Mouse (Mus musculus) CH12.LX (cell line): ENCODE measurements at regions not wholly inside any gene's neighbourhood (a gene's known extent, or its start where the extent isn't known, plus 50 kb on each side); places are given as distances from the start of the nearest gene placed in this dataset.

Experiments
- DNase-seq: peaks from one replicate; pipeline ENCODE4 v3.0.0-alpha.2; 2013; ENCODE audit errors: extremely low read depth
- H3K27ac ChIP-seq: 2 replicates; pipeline ENCODE4 v1.5.1; 2012; ENCODE audit warnings: low read depth, mild to moderate bottlenecking, control low read depth, moderate library complexity; ENCODE audit not compliant: insufficient read depth
- H3K27me3 ChIP-seq: replicated peaks from 2 replicates; pipeline ENCODE3; 2012; ENCODE audit warnings: inconsistent platforms
- H3K36me3 ChIP-seq, 2 experiments: replicated peaks in 1 of 2; 2 replicates each; pipeline versions ENCODE3 to v1.6.1; 2012; ENCODE audit warnings: inconsistent platforms in 1 of 2, low read length in 1 of 2, mild to moderate bottlenecking in 1 of 2, mixed read lengths in 1 of 2, moderate library complexity in 1 of 2; ENCODE audit not compliant: control insufficient read depth in 1 of 2, insufficient read depth in 1 of 2
- H3K4me1 ChIP-seq, 2 experiments: 2 replicates each; pipeline ENCODE4 v1.6.1; 2012; ENCODE audit warnings: inconsistent platforms in 1 of 2, moderate library complexity in 1 of 2; ENCODE audit not compliant: insufficient read depth in 2 of 2, control insufficient read depth in 1 of 2
- H3K4me2 ChIP-seq: 2 replicates; pipeline ENCODE4 v1.6.1; 2012; ENCODE audit warnings: low read depth, mild to moderate bottlenecking, control low read depth; ENCODE audit not compliant: poor library complexity, insufficient read depth, severe bottlenecking
- H3K4me3 ChIP-seq, 3 experiments: fragments of 150-350 bp in 1 of 3; sonication (generic) in 1 of 3; replicated peaks in 1 of 3; 2 replicates each; pipeline versions ENCODE3 to v1.5.1; 2011 to 2012; ENCODE audit warnings: low read depth in 2 of 3, low read length in 2 of 3, mild to moderate bottlenecking in 2 of 3, moderate library complexity in 2 of 3, control low read depth in 1 of 3, improper control_type of control experiment in 1 of 3, inconsistent platforms in 1 of 3, mixed read lengths in 1 of 3; ENCODE audit not compliant: poor library complexity in 1 of 3
- H3K79me2 ChIP-seq: replicated peaks from 2 replicates; pipeline ENCODE4 v1.6.1; 2012; ENCODE audit warnings: mild to moderate bottlenecking, moderate library complexity; ENCODE audit not compliant: control insufficient read depth, poor library complexity, insufficient read depth, severe bottlenecking; ENCODE audit errors: extremely low read depth
- H3K9ac ChIP-seq: 2 replicates; pipeline ENCODE4 v1.6.1; 2012; ENCODE audit warnings: low read depth, mild to moderate bottlenecking, control low read depth, moderate library complexity; ENCODE audit not compliant: insufficient read depth
- H3K9me3 ChIP-seq: replicated peaks from 2 replicates; pipeline ENCODE3; 2012; ENCODE audit warnings: low read length, inconsistent platforms, mixed read lengths
- BHLHE40 ChIP-seq: IDR thresholded peaks from 2 replicates; pipeline ENCODE4 v1.6.1; 2011; ENCODE audit warnings: mild to moderate bottlenecking, low read depth, low read length, improper control_type of control experiment
- CTCF ChIP-seq, 2 experiments: IDR thresholded peaks in 1 of 2; conservative IDR thresholded peaks in 1 of 2; 2 replicates each; pipeline ENCODE4 v1.5.1; 2011 to 2012; ENCODE audit warnings: low read depth in 2 of 2, low read length in 2 of 2, improper control_type of control experiment in 1 of 2, inconsistent platforms in 1 of 2, mild to moderate bottlenecking in 1 of 2, moderate library complexity in 1 of 2
- E2F4 ChIP-seq: IDR thresholded peaks from 2 replicates; pipeline ENCODE4 v1.6.1; 2011; ENCODE audit warnings: low read depth, low read length, improper control_type of control experiment; ENCODE audit not compliant: insufficient replicate concordance
- ETS1 ChIP-seq: conservative IDR thresholded peaks from 2 replicates; pipeline ENCODE4 v1.6.1; 2012; ENCODE audit warnings: low read depth, mild to moderate bottlenecking, inconsistent platforms, low read length, improper control_type of control experiment, moderate library complexity
- GABPA ChIP-seq: IDR thresholded peaks from 2 replicates; pipeline ENCODE4 v1.6.1; 2012; ENCODE audit warnings: low read depth, low read length, improper control_type of control experiment, inconsistent platforms; ENCODE audit not compliant: insufficient replicate concordance
- HCFC1 ChIP-seq: IDR thresholded peaks from 2 replicates; pipeline ENCODE4 v1.6.1; 2012; ENCODE audit warnings: low read depth, mild to moderate bottlenecking, inconsistent platforms, low read length, improper control_type of control experiment
- IRF4 ChIP-seq: IDR thresholded peaks from 2 replicates; pipeline ENCODE4 v1.6.1; 2014; ENCODE audit warnings: low read depth, mild to moderate bottlenecking, inconsistent platforms, low read length, improper control_type of control experiment
- JUN ChIP-seq: IDR thresholded peaks from 2 replicates; pipeline ENCODE4 v1.6.1; 2011; ENCODE audit warnings: low read depth, mild to moderate bottlenecking, low read length, improper control_type of control experiment, moderate library complexity; ENCODE audit not compliant: insufficient read depth
- JUND ChIP-seq: conservative IDR thresholded peaks from 2 replicates; pipeline ENCODE4 v1.6.1; 2011; ENCODE audit warnings: low read depth, low read length, improper control_type of control experiment
- MAFK ChIP-seq: IDR thresholded peaks from 2 replicates; pipeline ENCODE4 v1.6.1; 2011; ENCODE audit warnings: low read length, improper control_type of control experiment; ENCODE audit not compliant: insufficient replicate concordance
- MAZ ChIP-seq: IDR thresholded peaks from 2 replicates; pipeline ENCODE4 v1.6.1; 2012; ENCODE audit warnings: low read depth, mild to moderate bottlenecking, inconsistent platforms, low read length, improper control_type of control experiment, moderate library complexity
- MEF2A ChIP-seq: IDR thresholded peaks from 2 replicates; pipeline ENCODE4 v1.6.1; 2014; ENCODE audit warnings: low read depth, mild to moderate bottlenecking, inconsistent platforms, low read length, improper control_type of control experiment, borderline replicate concordance
- MXI1 ChIP-seq: IDR thresholded peaks from 2 replicates; pipeline ENCODE4 v1.6.1; 2011; ENCODE audit warnings: mild to moderate bottlenecking, low read depth, low read length, improper control_type of control experiment
- NELFE ChIP-seq: IDR thresholded peaks from 2 replicates; pipeline ENCODE4 v1.6.1; 2011; ENCODE audit warnings: low read depth, low read length, improper control_type of control experiment
- NRF1 ChIP-seq: IDR thresholded peaks from 2 replicates; pipeline ENCODE4 v1.6.1; 2014; ENCODE audit warnings: low read depth, mild to moderate bottlenecking, inconsistent platforms, low read length, improper control_type of control experiment, moderate library complexity
- PAX5 ChIP-seq: IDR thresholded peaks from 2 replicates; pipeline ENCODE4 v1.6.1; 2012; ENCODE audit warnings: low read length, inconsistent platforms, mixed read lengths
- POLR2A ChIP-seq: IDR thresholded peaks from 2 replicates; pipeline ENCODE4 v1.6.1; 2011; ENCODE audit warnings: low read depth, mild to moderate bottlenecking, improper control_type of control experiment, low read length
- POLR2AphosphoS2 ChIP-seq: IDR thresholded peaks from 2 replicates; pipeline ENCODE4 v1.6.1; 2011; ENCODE audit warnings: low read depth, low read length, improper control_type of control experiment
- RCOR1 ChIP-seq: conservative IDR thresholded peaks from 2 replicates; pipeline ENCODE4 v1.6.1; 2012; ENCODE audit warnings: low read depth, mild to moderate bottlenecking, inconsistent platforms, low read length, improper control_type of control experiment
- SIN3A ChIP-seq: IDR thresholded peaks from 2 replicates; pipeline ENCODE4 v1.6.1; 2012; ENCODE audit warnings: low read length, improper control_type of control experiment, inconsistent platforms
- SMC3 ChIP-seq: IDR thresholded peaks from 2 replicates; pipeline ENCODE4 v1.6.1; 2011; ENCODE audit warnings: low read depth, low read length, improper control_type of control experiment
- TBP ChIP-seq: conservative IDR thresholded peaks from 2 replicates; pipeline ENCODE4 v1.6.1; 2011; ENCODE audit warnings: low read depth, low read length, improper control_type of control experiment
- UBTF ChIP-seq: IDR thresholded peaks from 2 replicates; pipeline ENCODE4 v1.6.1; 2012; ENCODE audit warnings: low read depth, mild to moderate bottlenecking, inconsistent platforms, low read length, improper control_type of control experiment, moderate library complexity
- USF1 ChIP-seq: IDR thresholded peaks from 2 replicates; pipeline ENCODE4 v1.6.1; 2014; ENCODE audit warnings: low read depth, mild to moderate bottlenecking, inconsistent platforms, low read length, improper control_type of control experiment
- USF2 ChIP-seq: conservative IDR thresholded peaks from 2 replicates; pipeline ENCODE4 v1.6.1; 2011; ENCODE audit warnings: low read depth, low read length, improper control_type of control experiment
- ZC3H11A ChIP-seq: IDR thresholded peaks from 2 replicates; pipeline ENCODE4 v1.6.1; 2012; ENCODE audit warnings: low read depth, mild to moderate bottlenecking, inconsistent platforms, low read length, improper control_type of control experiment
- ZMIZ1 ChIP-seq: IDR thresholded peaks from 2 replicates; pipeline ENCODE4 v1.6.1; 2012; ENCODE audit warnings: low read depth, mild to moderate bottlenecking, inconsistent platforms, low read length, improper control_type of control experiment
- ZNF384 ChIP-seq: IDR thresholded peaks from 2 replicates; pipeline ENCODE4 v1.6.1; 2012; ENCODE audit warnings: low read depth, low read length, improper control_type of control experiment, inconsistent platforms
- dilution Hi-C: fragments of 300-500 bp; cut with MboI; formaldehyde crosslinking; loops from 2 replicates; pipeline ENCODE4 v1.14.3; 2020; ENCODE audit warnings: low sequenced_read_pairs; ENCODE audit not compliant: extremely low pct_unique_long_range_greater_than_20kb, extremely low pct_ligation_motif_present
- in situ Hi-C: fragments of 300-500 bp; cut with MboI; formaldehyde crosslinking; loops from 3 replicates; pipeline ENCODE4 v1.14.3; 2019; ENCODE audit warnings: low sequenced_read_pairs, low pct_ligation_motif_present, low pct_unique_long_range_greater_than_20kb, mixed read lengths

DNA sequence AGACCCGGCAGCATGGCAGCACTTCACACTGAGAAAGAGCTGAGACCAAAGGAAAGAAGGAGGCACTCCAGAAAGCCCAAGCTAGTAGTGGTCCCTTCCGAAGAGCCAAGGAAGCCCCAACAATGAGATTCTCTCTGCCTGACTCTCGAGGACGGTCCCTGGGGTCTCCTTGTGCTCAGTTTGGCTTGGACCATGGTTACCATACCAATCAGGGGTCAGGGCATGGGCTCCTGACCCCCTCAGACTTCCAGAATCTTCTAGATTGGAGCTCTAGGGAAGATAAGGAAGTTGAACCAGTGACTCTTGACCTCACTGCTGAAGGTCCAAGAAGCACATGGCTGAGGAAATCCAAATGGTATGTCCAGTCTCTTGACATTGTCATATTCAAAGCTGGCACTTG is 53.0 kb upstream of the Cplx2 start:
- Histone ChIP-seq H3K27ac (no peak overlapping the region), H3K27me3 (peaks cover 52% of the 10 kb centered on the region), H3K36me3 (no peaks in the 10 kb centered on the region), H3K9ac (no peak overlapping the region), H3K9me3 (no peaks in the 10 kb centered on the region), H3K4me1 (peaks cover 3 to 29% of the 10 kb centered on the region in 2 experiments; a peak in 3 of 4 replicates), H3K4me3 (no peak overlapping the region), H3K79me2 (no peaks in the 10 kb centered on the region), H3K4me2 (no peak overlapping the region)
- no peak for DNase-seq
- in situ Hi-C loops, result no loop called here
- dilution Hi-C loops, result no loop called here
- no peak for TF ChIP-seq USF1
- no peak for TF ChIP-seq SMC3
- no peak for TF ChIP-seq PAX5
- no peak for TF ChIP-seq ZMIZ1
- no peak for TF ChIP-seq RCOR1
- no peak for TF ChIP-seq MAZ
- no peak for TF ChIP-seq BHLHE40
- no peak for TF ChIP-seq ZNF384
- TF ChIP-seq HCFC1, result no peak
- TF ChIP-seq ZC3H11A, result no peak
- TF ChIP-seq NRF1, result no peak
- no peak for TF ChIP-seq UBTF
- TF ChIP-seq ETS1, result no peak
- no peak for TF ChIP-seq JUND
- no peak for TF ChIP-seq GABPA
- TF ChIP-seq NELFE, result no peak
- TF ChIP-seq MXI1, result no peak
- no peak for TF ChIP-seq MEF2A
- TF ChIP-seq TBP, result no peak

DNA sequence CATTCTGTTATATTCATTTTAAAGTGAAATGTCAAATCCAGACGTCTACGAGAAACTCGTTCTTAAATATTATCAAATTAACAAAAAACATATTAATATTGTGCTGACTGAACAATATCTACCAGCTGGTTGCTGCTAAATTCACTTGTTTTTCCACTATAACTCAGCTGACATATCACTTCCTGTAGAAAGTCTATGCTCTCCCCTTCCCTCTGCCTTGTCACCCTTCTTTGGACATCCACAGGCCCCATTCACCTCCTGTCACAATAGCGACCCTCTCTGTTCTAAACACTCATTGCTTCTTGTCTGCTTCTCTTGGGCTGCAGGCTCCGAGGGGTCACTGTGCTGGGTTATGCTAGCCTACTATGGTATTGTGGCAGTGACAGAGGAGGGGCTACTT is 52.5 kb upstream of the Cplx2 start:
- Histone ChIP-seq H3K9ac (no peak overlapping the region), H3K27me3 (peaks cover 51% of the 10 kb centered on the region), H3K27ac (no peak overlapping the region), H3K36me3 (no peaks in the 10 kb centered on the region), H3K4me2 (no peak overlapping the region), H3K79me2 (no peaks in the 10 kb centered on the region), H3K4me1 (peaks cover 3 to 32% of the 10 kb centered on the region in 2 experiments; a peak in 3 of 4 replicates), H3K4me3 (no peak overlapping the region), H3K9me3 (no peaks in the 10 kb centered on the region)
- TF ChIP-seq GABPA (no peak), SIN3A (no peak), MEF2A (no peak), USF2 (no peak), CTCF (conservative IDR thresholded peaks at IDR 0.05 in 1 of 2, IDR thresholded peaks at IDR 0.05 in 1 of 2; ENCODE audit: low read depth in 2 of 2, low read length in 2 of 2) (no peak), POLR2AphosphoS2 (no peak), NRF1 (no peak), E2F4 (no peak), IRF4 (no peak), JUN (no peak), POLR2A (no peak), MAFK (no peak), ZNF384 (no peak)
- in situ Hi-C loops (no loop called here), dilution Hi-C loops (no loop called here)
- no peak for DNase-seq
